Mouse (Mus musculus) liver, embryonic 15.5 days (tissue): ENCODE measurements around the gene Zfp775. TPM values are rescaled to one million over a fixed set of nuclear protein-coding genes. Genes with fewer than 3 reads are reported as not detected.

Experiments used
- ATAC-seq: fragments of 200-750 bp; cut with Nextera tagmentation; 2 replicates; pipeline ENCODE4 v1.8.0; 2017; ENCODE audit warnings: moderate number of reproducible peaks, mild to moderate bottlenecking, moderate library complexity; ENCODE audit not compliant: insufficient read depth
- H3K27ac ChIP-seq: fragments of 300-500 bp; sonication (generic); replicated peaks from 2 replicates; pipeline ENCODE4 v1.5.1; 2015; ENCODE audit warnings: mild to moderate bottlenecking, inconsistent platforms
- H3K27me3 ChIP-seq: fragments of 300-500 bp; sonication (generic); 2 replicates; pipeline ENCODE4 v1.6.1; 2015; ENCODE audit warnings: mild to moderate bottlenecking, inconsistent platforms
- H3K36me3 ChIP-seq: fragments of 300-500 bp; sonication (generic); replicated peaks from 2 replicates; pipeline ENCODE4 v1.6.1; 2015; ENCODE audit warnings: moderate library complexity, mild to moderate bottlenecking, inconsistent platforms
- H3K4me1 ChIP-seq: fragments of 300-500 bp; sonication (generic); replicated peaks from 2 replicates; pipeline ENCODE4 v1.6.1; 2015; ENCODE audit warnings: inconsistent platforms
- H3K4me2 ChIP-seq: fragments of 300-500 bp; sonication (generic); 2 replicates; pipeline ENCODE4 v1.6.1; 2015; ENCODE audit warnings: moderate library complexity, mild to moderate bottlenecking, inconsistent platforms
- H3K4me3 ChIP-seq: fragments of 300-500 bp; sonication (generic); replicated peaks from 2 replicates; pipeline ENCODE4 v1.5.1; 2015; ENCODE audit warnings: mild to moderate bottlenecking, inconsistent platforms
- H3K9ac ChIP-seq: fragments of 300-500 bp; sonication (generic); 2 replicates; pipeline ENCODE4 v1.6.1; 2015; ENCODE audit warnings: moderate library complexity, mild to moderate bottlenecking, inconsistent platforms
- H3K9me3 ChIP-seq: fragments of 300-500 bp; sonication (generic); replicated peaks from 2 replicates; pipeline ENCODE4 v1.6.1; 2016; ENCODE audit warnings: inconsistent platforms
- WGBS: fragments of 180-500 bp; shearing (Covaris S2); methylation state at CpG from one replicate; pipeline ENCODE4 v1.1.7; 2015; ENCODE audit warnings: mixed read lengths; ENCODE audit not compliant: insufficient replicate concordance; 5-methylcytosine and 5-hydroxymethylcytosine counted together
- polyA plus RNA-seq: library from polyadenylated mRNA; unstranded; fragments of >200 nt; fragmentation: Nextera tagmentation; extraction: Ambion mirVana; gene quantifications from 2 replicates; pipeline ENCODE4 v1.2.1, GENCODE M21; 2015

The Zfp775 gene
- polyA plus RNA-seq, 1 experiment from 2014 or later = 1.7 TPM

GRCm38 (mm10) chr6:48569065-48569807, 32.6 kb upstream of the Zfp775 start:
- no peak for ATAC-seq
- Histone ChIP-seq H3K4me1 (peaks cover 17% of the 10 kb centered on the region), H3K27me3 (no peaks in the 10 kb centered on the region), H3K9ac (no peak overlapping the region), H3K9me3 (no peaks in the 10 kb centered on the region), H3K4me2 (no peak overlapping the region), H3K4me3 (no peak overlapping the region), H3K27ac (no peak overlapping the region), H3K36me3 (no peaks in the 10 kb centered on the region)
- 68% methylated on average over 8 of the region's 8 CpGs for WGBS

- H3K9me3 ChIP-seq = no peaks in the 10 kb centered on the region
- 0 out of 2 replicates have a peak overlapping the region, but pooled peaks have one; percentile 19 for H3K27ac ChIP-seq
- H3K4me2 ChIP-seq = peak overlapping the region; percentile 29; the same call in 1 of the 2 replicates
- peaks cover 11% of the 10 kb centered on the region for H3K4me1 ChIP-seq
- no peak for ATAC-seq
- no peaks in the 10 kb centered on the region for H3K36me3 ChIP-seq
- H3K4me3 ChIP-seq = no peak overlapping the region
- no peak overlapping the region for H3K9ac ChIP-seq
- WGBS = 80% methylated on average over 5 of the region's 5 CpGs
- H3K27me3 ChIP-seq = no peaks in the 10 kb centered on the region
Measured at GRCm38 (mm10) chr6:48572014-48572413, 29.8 kb upstream of the Zfp775 start.

GRCm38 (mm10) chr6:48572572-48573061, 29.2 kb upstream of the Zfp775 start, which contains the start of gene Rarres2:
Rarres2 (minus strand) TSS chr6:48572789.
- H3K27ac ChIP-seq = 0 out of 2 replicates have a peak within 1 kb of the TSS, but pooled peaks have one; percentile 19
- no peaks in the 10 kb centered on the region for H3K9me3 ChIP-seq
- H3K4me1 ChIP-seq = peaks cover 11% of the 10 kb centered on the region
- H3K4me3 ChIP-seq = no peak within 1 kb of the TSS
- H3K4me2 ChIP-seq = peak within 1 kb of the TSS; percentile 29; the same call in 1 of the 2 replicates
- 32% methylated on average over 6 of the region's 6 CpGs for WGBS
- H3K27me3 ChIP-seq = no peaks in the 10 kb centered on the region
- 0 out of 2 replicates have a peak, but pooled peaks have one; percentile 12 for ATAC-seq
- H3K36me3 ChIP-seq = no peaks in the 10 kb centered on the region
- H3K9ac ChIP-seq = no peak within 1 kb of the TSS

- Histone ChIP-seq H3K4me1 (peaks cover 11% of the 10 kb centered on the region), H3K27me3 (no peaks in the 10 kb centered on the region), H3K36me3 (no peaks in the 10 kb centered on the region), H3K27ac (no peak overlapping the region), H3K9ac (no peak overlapping the region), H3K9me3 (no peaks in the 10 kb centered on the region), H3K4me2 (no peak overlapping the region), H3K4me3 (no peak overlapping the region)
- no peak for ATAC-seq
- WGBS = 40% methylated on average over 10 of the region's 10 CpGs
Measured at GRCm38 (mm10) chr6:48573280-48573679, 28.6 kb upstream of the Zfp775 start.

GRCm38 (mm10) chr6:48573981-48574380, 27.9 kb upstream of the Zfp775 start:
- Histone ChIP-seq H3K9me3 (no peaks in the 10 kb centered on the region), H3K9ac (no peak overlapping the region), H3K36me3 (no peaks in the 10 kb centered on the region), H3K4me3 (no peak overlapping the region), H3K4me2 (no peak overlapping the region), H3K27me3 (no peaks in the 10 kb centered on the region), H3K27ac (no peak overlapping the region), H3K4me1 (peaks cover 8% of the 10 kb centered on the region)
- no peak for ATAC-seq
- 45% methylated on average over 3 of the region's 3 CpGs for WGBS

GRCm38 (mm10) chr6:48578736-48579135, 23.1 kb upstream of the Zfp775 start:
- Histone ChIP-seq H3K4me2 (no peak overlapping the region), H3K4me1 (no peaks in the 10 kb centered on the region), H3K4me3 (no peak overlapping the region), H3K36me3 (no peaks in the 10 kb centered on the region), H3K27me3 (no peaks in the 10 kb centered on the region), H3K27ac (no peak overlapping the region), H3K9ac (no peak overlapping the region), H3K9me3 (no peaks in the 10 kb centered on the region)
- WGBS = 33% methylated on average over 5 of the region's 5 CpGs
- no peak for ATAC-seq

- Histone ChIP-seq H3K27me3 (no peaks in the 10 kb centered on the region), H3K27ac (no peak overlapping the region), H3K9ac (no peak overlapping the region), H3K4me2 (0 out of 2 replicates have a peak overlapping the region, but pooled peaks have one; percentile 3), H3K4me3 (no peak overlapping the region), H3K9me3 (no peaks in the 10 kb centered on the region), H3K36me3 (no peaks in the 10 kb centered on the region), H3K4me1 (no peaks in the 10 kb centered on the region)
- ATAC-seq = no peak
- WGBS = 7% methylated on average over 5 of the region's 5 CpGs
Measured at GRCm38 (mm10) chr6:48579215-48579648, 22.6 kb upstream of the Zfp775 start.

GRCm38 (mm10) chr6:48581257-48581656, 20.6 kb upstream of the Zfp775 start:
- Histone ChIP-seq H3K27ac (no peak overlapping the region), H3K4me1 (no peaks in the 10 kb centered on the region), H3K9me3 (no peaks in the 10 kb centered on the region), H3K9ac (no peak overlapping the region), H3K4me3 (no peak overlapping the region), H3K4me2 (no peak overlapping the region), H3K36me3 (no peaks in the 10 kb centered on the region), H3K27me3 (no peaks in the 10 kb centered on the region)
- ATAC-seq = no peak
- WGBS = 49% methylated on average over 3 of the region's 3 CpGs

- H3K4me2 ChIP-seq = no peak overlapping the region
- H3K27ac ChIP-seq = no peak overlapping the region
- H3K27me3 ChIP-seq = no peaks in the 10 kb centered on the region
- H3K9ac ChIP-seq = no peak overlapping the region
- no peak overlapping the region for H3K4me3 ChIP-seq
- ATAC-seq = no peak
- WGBS = 49% methylated on average over 3 of the region's 3 CpGs
- no peaks in the 10 kb centered on the region for H3K36me3 ChIP-seq
- no peaks in the 10 kb centered on the region for H3K9me3 ChIP-seq
- H3K4me1 ChIP-seq = no peaks in the 10 kb centered on the region
Measured at GRCm38 (mm10) chr6:48582037-48582436, 19.8 kb upstream of the Zfp775 start.

- 11% methylated on average over 6 of the region's 6 CpGs for WGBS
- no peak for ATAC-seq
- no peaks in the 10 kb centered on the region for H3K36me3 ChIP-seq
- no peak within 1 kb of the TSS for H3K4me2 ChIP-seq
- peaks cover 12% of the 10 kb centered on the region for H3K4me1 ChIP-seq
- H3K4me3 ChIP-seq = no peak within 1 kb of the TSS
- H3K27me3 ChIP-seq = no peaks in the 10 kb centered on the region
- no peak within 1 kb of the TSS for H3K27ac ChIP-seq
- no peak within 1 kb of the TSS for H3K9ac ChIP-seq
- no peaks in the 10 kb centered on the region for H3K9me3 ChIP-seq
Measured at GRCm38 (mm10) chr6:48589194-48589750, 12.6 kb upstream of the Zfp775 start, which contains the start of gene Gm45021. Gm45021 (plus strand) TSS chr6:48589610.

- H3K27ac ChIP-seq = peak overlapping the region; percentile 62
Measured at GRCm38 (mm10) chr6:48591221-48591845, 10.5 kb upstream of the Zfp775 start.

More at GRCm38 (mm10) chr6:48591221-48591845, 10.5 kb upstream of the Zfp775 start:
- Histone ChIP-seq H3K4me1 (peaks cover 20% of the 10 kb centered on the region), H3K9me3 (no peaks in the 10 kb centered on the region), H3K4me2 (0 out of 2 replicates have a peak overlapping the region, but pooled peaks have one; percentile 21), H3K36me3 (peaks cover 4% of the 10 kb centered on the region), H3K4me3 (no peak overlapping the region), H3K9ac (no peak overlapping the region), H3K27me3 (no peaks in the 10 kb centered on the region)
- 66% methylated on average over 3 of the region's 3 CpGs for WGBS
- no peak for ATAC-seq
